Mouse (Mus musculus) lung, embryonic 14.5 days (tissue): ENCODE measurements at regions not wholly inside any gene's neighbourhood (a gene's known extent, or its start where the extent isn't known, plus 50 kb on each side); places are given as distances from the start of the nearest gene placed in this dataset.
A peak's percentile ranks its signal among the peaks of the same experiment; 100 is the strongest.

ENCODE experiments used
- ATAC-seq: fragments of 200-750 bp; cut with Nextera tagmentation; 2 replicates; pipeline ENCODE4 v1.8.0; 2017; ENCODE audit warnings: mild to moderate bottlenecking, moderate TSS enrichment, moderate library complexity; ENCODE audit not compliant: insufficient read depth
- DNase-seq: peaks from one replicate; pipeline ENCODE4 v3.0.0-alpha.2; 2015
- H3K27ac ChIP-seq: fragments of 300-500 bp; sonication (generic); 2 replicates; pipeline ENCODE4 v1.5.1; 2014; ENCODE audit warnings: low read depth, mild to moderate bottlenecking, moderate library complexity
- H3K27me3 ChIP-seq: fragments of 300-500 bp; sonication (generic); 2 replicates; pipeline ENCODE4 v1.6.1; 2014; ENCODE audit warnings: low read length, control low read depth; ENCODE audit not compliant: insufficient read depth
- H3K36me3 ChIP-seq: fragments of 300-500 bp; sonication (generic); 2 replicates; pipeline ENCODE4 v1.6.1; 2014; ENCODE audit warnings: control low read depth; ENCODE audit not compliant: insufficient read depth
- H3K4me1 ChIP-seq: fragments of 300-500 bp; sonication (generic); 2 replicates; pipeline ENCODE4 v1.6.1; 2014; ENCODE audit warnings: antibody characterized with exemption, control low read depth; ENCODE audit not compliant: insufficient read depth
- H3K4me2 ChIP-seq: fragments of 300-500 bp; sonication (generic); 2 replicates; pipeline ENCODE4 v1.6.1; 2014; ENCODE audit warnings: mild to moderate bottlenecking
- H3K4me3 ChIP-seq: fragments of 300-500 bp; sonication (generic); 2 replicates; pipeline ENCODE4 v1.5.1; 2014; ENCODE audit warnings: low read depth, low read length
- H3K9ac ChIP-seq: fragments of 300-500 bp; sonication (generic); 2 replicates; pipeline ENCODE4 v1.6.1; 2014
- H3K9me3 ChIP-seq: fragments of 300-500 bp; sonication (generic); 2 replicates; pipeline ENCODE4 v1.6.1; 2016; ENCODE audit warnings: low read depth, low read length, control low read depth
- CTCF ChIP-seq: IDR thresholded peaks from 2 replicates; pipeline ENCODE4 v1.5.1; 2016; ENCODE audit warnings: antibody characterized with exemption, low read depth
- WGBS: fragments of 180-500 bp; shearing (Covaris S2); extraction: QIAGEN DNeasy Blood & Tissue Kit; methylation state at CpG from one replicate; pipeline ENCODE4 v1.1.7; 2014; 5-methylcytosine and 5-hydroxymethylcytosine counted together

DNA sequence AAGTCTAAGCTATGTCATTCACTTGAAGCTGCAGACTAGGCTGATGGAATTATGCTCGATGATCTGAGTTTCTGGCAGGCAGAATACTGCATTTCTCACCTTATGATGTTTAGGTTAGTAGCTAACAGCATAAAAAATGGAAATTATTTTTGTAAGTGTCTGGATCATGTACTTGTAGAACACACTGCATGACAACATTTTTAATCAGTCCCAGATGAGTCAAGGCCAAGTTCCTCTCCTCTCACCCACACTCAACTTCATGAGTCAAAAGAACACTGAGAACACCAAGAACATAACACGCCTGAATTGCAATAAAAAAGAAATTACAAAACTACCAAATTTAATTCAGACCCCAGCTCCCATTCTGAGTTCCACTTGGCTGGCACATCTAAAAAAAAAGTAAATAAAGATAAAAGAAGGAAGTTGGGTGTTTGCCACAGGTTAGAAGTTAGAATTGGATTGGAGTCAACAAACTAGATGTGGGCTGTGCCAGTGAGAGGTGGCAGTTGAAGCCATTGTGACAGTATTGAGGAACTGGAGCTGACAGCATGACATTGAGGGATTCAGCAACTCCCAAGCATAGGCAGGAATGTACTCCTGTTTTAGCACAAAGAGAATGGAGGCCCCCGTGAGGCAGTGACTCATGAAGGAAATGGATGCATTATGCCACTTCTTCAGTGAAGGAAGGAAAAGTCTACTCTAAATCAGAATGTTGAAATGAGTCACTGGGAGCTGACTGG lies 222.8 kb upstream of the 4931408C20Rik start:
- no peak for ATAC-seq
- Histone ChIP-seq H3K27ac (no peak overlapping the region), H3K4me2 (no peak overlapping the region), H3K9ac (no peak overlapping the region), H3K4me3 (no peak overlapping the region), H3K4me1 (no peaks in the 10 kb centered on the region), H3K36me3 (no peaks in the 10 kb centered on the region), H3K9me3 (no peaks in the 10 kb centered on the region), H3K27me3 (no peaks in the 10 kb centered on the region)
- WGBS, result 62% methylated on average over 3 of the region's 3 CpGs
- no peak for DNase-seq
- no peak for TF ChIP-seq CTCF

DNA sequence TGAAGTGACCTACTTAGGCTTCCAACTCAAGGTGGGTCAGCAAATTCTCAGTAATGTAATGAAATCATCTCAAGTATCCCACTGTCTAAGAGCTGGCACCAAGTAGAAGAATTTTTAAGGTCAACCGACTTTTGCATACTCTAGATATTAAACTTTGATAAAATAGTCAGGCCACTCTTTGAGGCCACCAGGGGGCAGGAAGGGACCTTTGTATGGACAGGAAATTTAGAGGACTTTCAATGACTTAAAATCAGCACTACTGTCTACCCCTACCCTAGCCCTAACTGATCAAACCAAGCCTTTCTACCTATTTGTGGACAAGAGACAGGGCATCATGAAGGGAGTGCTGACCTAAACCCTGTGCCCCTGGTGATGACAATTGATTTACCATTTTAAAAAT lies 215.0 kb upstream of the 4931408C20Rik start:
- Histone ChIP-seq H3K27ac (no peak overlapping the region), H3K4me3 (no peak overlapping the region), H3K36me3 (no peaks in the 10 kb centered on the region), H3K27me3 (no peaks in the 10 kb centered on the region), H3K4me1 (no peaks in the 10 kb centered on the region), H3K9me3 (no peaks in the 10 kb centered on the region), H3K9ac (no peak overlapping the region), H3K4me2 (no peak overlapping the region)
- WGBS, result 82% methylated on average over 1 of the region's 1 CpGs
- ATAC-seq (no peak), DNase-seq (no peak)
- no peak for TF ChIP-seq CTCF

DNA sequence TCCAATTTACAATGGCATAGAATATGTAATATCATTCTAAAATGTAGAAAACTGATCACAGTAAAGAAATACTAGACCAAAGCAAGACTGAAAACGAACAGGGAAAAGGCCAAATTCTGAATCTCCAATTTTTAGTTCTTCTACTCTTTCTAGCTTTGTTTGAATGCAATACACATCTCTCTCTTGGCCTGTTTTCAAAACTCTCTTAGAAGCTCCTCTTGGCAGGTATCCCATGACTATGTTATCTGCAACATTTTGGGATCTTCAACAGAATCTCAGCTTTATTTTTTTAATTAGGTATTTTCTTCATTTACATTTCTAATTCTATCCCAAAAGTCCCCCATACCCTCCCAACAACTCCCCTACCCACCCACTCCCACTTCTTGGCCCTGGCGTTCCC lies 170.2 kb upstream of the 4931408C20Rik start:
- peak; percentile 30 for DNase-seq
- 69% methylated on average over 2 of the region's 2 CpGs for WGBS
- Histone ChIP-seq H3K4me3 (no peak overlapping the region), H3K36me3 (no peaks in the 10 kb centered on the region), H3K9ac (no peak overlapping the region), H3K27ac (no peak overlapping the region), H3K4me1 (no peaks in the 10 kb centered on the region), H3K27me3 (no peaks in the 10 kb centered on the region), H3K9me3 (no peaks in the 10 kb centered on the region), H3K4me2 (no peak overlapping the region)
- TF ChIP-seq CTCF, result no peak
- no peak for ATAC-seq

DNA sequence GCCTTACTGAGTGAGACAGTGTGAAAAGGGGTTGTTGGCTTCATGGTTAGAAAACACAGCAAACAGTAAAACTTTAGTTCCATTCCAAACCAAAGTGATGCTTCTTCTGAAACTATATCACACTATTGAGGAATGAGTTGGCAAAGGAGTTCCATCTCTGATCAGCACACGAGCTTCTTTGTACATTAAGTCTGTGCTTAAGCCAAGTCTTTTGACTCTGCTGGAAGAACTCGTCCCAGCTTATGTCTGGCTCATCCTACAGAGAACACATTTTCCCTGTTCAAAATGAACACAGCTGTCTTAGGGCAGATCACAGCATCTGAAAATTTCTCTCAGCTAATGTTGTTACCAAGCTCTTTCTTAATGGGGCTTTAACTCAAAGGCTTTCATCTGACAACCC lies 166.5 kb upstream of the 4931408C20Rik start:
- H3K27ac ChIP-seq, result no peak overlapping the region
- DNase-seq (no peak), ATAC-seq (no peak)
- H3K36me3 ChIP-seq, result no peaks in the 10 kb centered on the region
- no peaks in the 10 kb centered on the region for H3K27me3 ChIP-seq
- no peaks in the 10 kb centered on the region for H3K9me3 ChIP-seq
- no peak for TF ChIP-seq CTCF
- no peak overlapping the region for H3K9ac ChIP-seq
- H3K4me2 ChIP-seq, result no peak overlapping the region
- H3K4me3 ChIP-seq, result no peak overlapping the region
- WGBS, result 56% methylated on average over 2 of the region's 2 CpGs
- H3K4me1 ChIP-seq, result no peaks in the 10 kb centered on the region

DNA sequence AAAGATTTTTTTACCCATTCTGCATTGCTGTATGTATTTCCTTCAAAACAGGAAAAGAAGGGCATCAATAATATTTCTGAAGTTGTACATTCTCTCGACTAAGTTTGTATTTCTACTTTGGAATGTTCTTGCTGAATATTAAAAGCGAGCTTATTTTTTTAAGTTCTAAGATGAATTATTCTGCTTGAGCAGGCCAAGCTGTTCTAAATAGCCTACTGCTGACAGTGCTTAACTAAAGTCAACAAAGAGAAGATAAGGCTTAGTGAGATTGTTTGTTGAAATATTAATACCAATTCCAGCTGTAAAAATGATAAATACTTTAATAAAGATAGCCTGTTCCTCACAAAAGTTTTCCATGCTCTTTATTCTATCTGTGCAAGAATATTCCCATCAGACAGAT lies 122.0 kb upstream of the 4931408C20Rik start:
- no peak; the same call in 1 of the 2 replicates for ATAC-seq

DNA sequence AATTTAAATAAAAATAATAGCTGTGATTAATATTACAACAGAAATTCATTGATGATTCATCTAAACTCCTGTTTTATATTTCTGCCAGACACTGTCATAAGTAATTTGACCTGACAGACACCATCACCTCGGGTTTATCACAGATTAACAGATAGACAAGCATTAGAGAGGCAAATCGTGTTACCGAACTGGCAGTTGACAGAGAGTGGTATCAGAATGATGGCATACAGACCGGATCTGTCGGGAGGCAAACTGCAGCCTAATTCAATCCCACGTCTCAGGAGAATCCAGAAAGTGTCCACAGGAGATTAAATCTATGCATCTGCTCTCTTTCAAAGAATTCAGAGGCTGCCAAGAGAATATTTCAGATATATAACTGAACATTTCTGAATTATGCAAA lies 77.8 kb upstream of the 4931408C20Rik start:
- no peak for DNase-seq
- Histone ChIP-seq H3K4me2 (no peak overlapping the region), H3K9ac (no peak overlapping the region), H3K4me3 (no peak overlapping the region), H3K9me3 (no peaks in the 10 kb centered on the region), H3K27me3 (no peaks in the 10 kb centered on the region), H3K27ac (no peak overlapping the region), H3K36me3 (no peaks in the 10 kb centered on the region), H3K4me1 (no peaks in the 10 kb centered on the region)
- WGBS, result 50% methylated on average over 6 of the region's 6 CpGs
- TF ChIP-seq CTCF, result no peak
- ATAC-seq, result no peak

More for the DNA sequence above, 122.0 kb upstream of the 4931408C20Rik start:
- Histone ChIP-seq H3K4me2 (no peak overlapping the region), H3K9me3 (no peaks in the 10 kb centered on the region), H3K36me3 (no peaks in the 10 kb centered on the region), H3K9ac (no peak overlapping the region), H3K27me3 (no peaks in the 10 kb centered on the region), H3K27ac (no peak overlapping the region), H3K4me1 (no peaks in the 10 kb centered on the region), H3K4me3 (no peak overlapping the region)
- TF ChIP-seq CTCF, result no peak
- 32% methylated on average over 2 of the region's 2 CpGs for WGBS
- DNase-seq, result peak; percentile 55
